Mouse (Mus musculus): ENCODE results near the gene Tlr4. TPM values are rescaled to one million over a fixed set of nuclear protein-coding genes. Genes with fewer than 3 reads are reported as not detected.

The Tlr4 gene
- polyA plus RNA-seq, 1 experiment from 2014 or later = 3.6 TPM

DNA sequence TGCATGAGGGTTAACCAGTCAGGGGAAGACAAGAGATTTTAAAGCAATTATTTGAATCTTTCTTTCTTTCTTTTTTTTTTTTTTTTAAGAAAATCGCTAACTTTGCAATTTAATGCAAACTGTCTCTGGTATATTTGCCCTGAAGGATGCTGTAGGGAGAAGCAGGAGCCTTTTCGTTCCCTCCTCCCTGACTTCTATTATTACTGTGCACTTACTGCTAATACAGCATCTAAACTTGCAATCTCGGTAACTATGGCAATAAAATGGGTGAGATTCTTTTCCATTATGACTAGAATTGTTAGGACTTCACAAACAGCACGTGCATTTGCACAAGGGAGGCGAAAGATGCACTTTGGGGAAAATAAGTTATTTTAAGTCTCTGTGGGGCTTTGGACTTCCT, 44.6 kb downstream of the Tlr4 start:
- Histone ChIP-seq H3K27ac (replicated peaks in 1 of 2; ENCODE audit: control insufficient read depth in 1 of 2, insufficient read depth in 1 of 2, low read depth in 2 of 2, low read length in 2 of 2) (no peak overlapping the region), H3K27me3 (ENCODE audit: control insufficient read depth, insufficient read depth, low read length) (no peaks in the 10 kb centered on the region), H3K36me3 (ENCODE audit: control insufficient read depth, insufficient read depth, low read length) (no peaks in the 10 kb centered on the region), H3K4me2 (ENCODE audit: low read length) (no peak overlapping the region), H3K4me1 (ENCODE audit: control insufficient read depth in 2 of 2, insufficient read depth in 2 of 2, low read length in 2 of 2) (peaks cover 0 to 3% of the 10 kb centered on the region in 2 experiments; a peak in 1 of 4 replicates), H3K9me3 (ENCODE audit: control insufficient read depth, low read length) (no peaks in the 10 kb centered on the region), H3K9ac (ENCODE audit: low read length) (no peak overlapping the region), H3K4me3 (ENCODE audit: control insufficient read depth in 1 of 2, insufficient read depth in 1 of 2, low read depth in 1 of 2, low read length in 2 of 2) (no peak overlapping the region)
- no peak for ATAC-seq (ENCODE audit: insufficient number of reproducible peaks, insufficient read depth, low FRiP score, low read depth)
- 76% methylated on average over 5 of the region's 5 CpGs for WGBS

DNA sequence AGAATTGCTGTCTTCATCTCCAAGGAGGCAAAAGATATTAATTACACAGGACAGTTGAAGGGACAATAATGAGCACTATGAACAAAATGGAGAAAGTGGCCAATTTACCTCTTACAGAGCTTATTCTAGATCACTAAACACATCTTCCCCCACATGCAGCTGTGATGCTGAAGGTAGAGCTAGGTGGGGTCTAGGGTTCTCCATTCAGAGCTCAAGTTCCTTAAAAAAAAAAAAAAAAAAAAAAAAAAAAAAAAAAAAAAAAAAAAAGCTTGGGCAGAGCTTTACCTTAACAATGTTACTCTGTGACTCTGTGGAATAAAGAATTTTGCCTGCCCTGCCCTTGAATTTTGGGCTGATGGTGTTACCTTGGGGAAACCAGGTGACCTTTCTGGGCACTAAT, 46.0 kb downstream of the Tlr4 start:
- no peaks in the 10 kb centered on the region for H3K36me3 ChIP-seq (ENCODE audit: control insufficient read depth, insufficient read depth, low read length)
- no peaks in the 10 kb centered on the region for H3K27me3 ChIP-seq (ENCODE audit: control insufficient read depth, insufficient read depth, low read length)
- H3K4me3 ChIP-seq (ENCODE audit: control insufficient read depth in 1 of 2, insufficient read depth in 1 of 2, low read depth in 1 of 2, low read length in 2 of 2) = no peak overlapping the region
- H3K27ac ChIP-seq (replicated peaks in 1 of 2; ENCODE audit: control insufficient read depth in 1 of 2, insufficient read depth in 1 of 2, low read depth in 2 of 2, low read length in 2 of 2) = no peak overlapping the region
- no peak for ATAC-seq (ENCODE audit: insufficient number of reproducible peaks, insufficient read depth, low FRiP score, low read depth)
- H3K4me1 ChIP-seq (ENCODE audit: control insufficient read depth in 2 of 2, insufficient read depth in 2 of 2, low read length in 2 of 2) = peaks cover 0 to 3% of the 10 kb centered on the region in 2 experiments; a peak in 1 of 4 replicates
- H3K4me2 ChIP-seq (ENCODE audit: low read length) = no peak overlapping the region
- no peak overlapping the region for H3K9ac ChIP-seq (ENCODE audit: low read length)
- no peaks in the 10 kb centered on the region for H3K9me3 ChIP-seq (ENCODE audit: control insufficient read depth, low read length)

DNA sequence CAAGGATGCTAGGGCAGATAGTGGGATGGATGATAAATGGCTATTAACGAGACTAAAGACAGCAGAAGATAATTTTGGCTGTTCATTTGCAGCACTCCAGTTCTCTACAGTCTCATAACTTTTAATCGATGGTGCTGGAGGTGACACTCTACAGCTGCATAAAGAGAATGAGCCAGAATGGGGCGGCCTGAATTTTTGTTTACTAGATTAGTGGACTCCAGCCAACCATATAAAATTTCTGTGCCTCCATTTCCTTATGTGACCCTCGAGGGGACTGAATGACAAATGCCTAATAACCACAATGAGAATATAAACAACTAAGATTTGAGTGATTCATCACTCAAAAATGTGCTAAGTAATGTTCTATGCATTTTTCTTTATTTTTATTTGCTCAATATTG, 48.4 kb downstream of the Tlr4 start:
- 71% methylated on average over 4 of the region's 4 CpGs for WGBS
- Histone ChIP-seq H3K9ac (ENCODE audit: low read length) (no peak overlapping the region), H3K4me2 (ENCODE audit: low read length) (no peak overlapping the region), H3K27me3 (ENCODE audit: control insufficient read depth, insufficient read depth, low read length) (no peaks in the 10 kb centered on the region), H3K27ac (replicated peaks in 1 of 2; ENCODE audit: control insufficient read depth in 1 of 2, insufficient read depth in 1 of 2, low read depth in 2 of 2, low read length in 2 of 2) (no peak overlapping the region), H3K36me3 (ENCODE audit: control insufficient read depth, insufficient read depth, low read length) (no peaks in the 10 kb centered on the region), H3K4me3 (ENCODE audit: control insufficient read depth in 1 of 2, insufficient read depth in 1 of 2, low read depth in 1 of 2, low read length in 2 of 2) (no peak overlapping the region), H3K9me3 (ENCODE audit: control insufficient read depth, low read length) (no peaks in the 10 kb centered on the region), H3K4me1 (ENCODE audit: control insufficient read depth in 2 of 2, insufficient read depth in 2 of 2, low read length in 2 of 2) (no peaks in the 10 kb centered on the region)
- ATAC-seq (ENCODE audit: insufficient number of reproducible peaks, insufficient read depth, low FRiP score, low read depth) = no peak

DNA sequence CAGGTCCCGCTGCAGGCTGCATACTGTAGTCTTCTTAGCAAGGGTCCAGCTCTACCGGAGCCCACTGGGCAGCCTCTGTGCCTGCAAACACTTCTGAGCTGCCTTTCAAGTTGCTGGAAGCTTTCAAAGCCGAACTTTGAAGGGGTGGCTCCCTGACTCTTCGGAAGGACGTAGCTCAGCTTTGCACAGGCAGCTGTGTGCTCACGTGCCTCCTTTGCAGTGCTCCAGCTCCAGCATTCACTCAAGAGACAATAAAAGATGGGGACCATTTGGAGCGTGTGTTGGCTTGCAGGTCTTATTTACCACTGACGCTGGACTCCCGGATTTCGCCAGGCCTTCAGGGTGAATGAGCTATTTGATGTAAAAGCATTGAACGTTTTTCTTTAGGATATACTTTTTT, 50.2 kb downstream of the Tlr4 start:
- H3K4me2 ChIP-seq (ENCODE audit: low read length) = no peak overlapping the region
- H3K9me3 ChIP-seq (ENCODE audit: control insufficient read depth, low read length) = no peaks in the 10 kb centered on the region
- no peaks in the 10 kb centered on the region for H3K4me1 ChIP-seq (ENCODE audit: control insufficient read depth in 2 of 2, insufficient read depth in 2 of 2, low read length in 2 of 2)
- no peak overlapping the region for H3K9ac ChIP-seq (ENCODE audit: low read length)
- H3K27me3 ChIP-seq (ENCODE audit: control insufficient read depth, insufficient read depth, low read length) = no peaks in the 10 kb centered on the region
- ATAC-seq (ENCODE audit: insufficient number of reproducible peaks, insufficient read depth, low FRiP score, low read depth) = no peak
- 70% methylated on average over 11 of the region's 11 CpGs for WGBS
- no peak overlapping the region for H3K4me3 ChIP-seq (ENCODE audit: control insufficient read depth in 1 of 2, insufficient read depth in 1 of 2, low read depth in 1 of 2, low read length in 2 of 2)
- no peak overlapping the region for H3K27ac ChIP-seq (replicated peaks in 1 of 2; ENCODE audit: control insufficient read depth in 1 of 2, insufficient read depth in 1 of 2, low read depth in 2 of 2, low read length in 2 of 2)
- H3K36me3 ChIP-seq (ENCODE audit: control insufficient read depth, insufficient read depth, low read length) = no peaks in the 10 kb centered on the region

DNA sequence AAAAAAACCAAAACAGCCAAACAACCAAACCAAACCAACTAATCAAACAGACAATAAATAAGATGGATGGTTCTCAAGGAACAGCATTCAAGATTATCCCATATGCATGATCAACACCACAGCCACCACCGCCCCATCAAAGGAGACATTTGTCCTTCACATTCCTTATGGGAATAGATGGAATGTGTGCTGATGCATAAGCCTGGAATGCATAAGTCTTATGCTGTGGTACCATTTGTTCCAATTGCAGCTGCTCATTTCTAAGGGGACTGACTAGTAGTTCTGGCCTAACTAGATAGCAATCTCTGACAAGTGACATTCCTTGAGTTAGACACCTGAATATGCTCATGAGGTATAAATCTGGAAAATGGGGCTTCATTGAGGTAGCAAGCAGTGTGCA, 54.1 kb downstream of the Tlr4 start:
- no peaks in the 10 kb centered on the region for H3K4me1 ChIP-seq (ENCODE audit: control insufficient read depth in 2 of 2, insufficient read depth in 2 of 2, low read length in 2 of 2)
- no peak overlapping the region for H3K4me2 ChIP-seq (ENCODE audit: low read length)
- no peak for ATAC-seq (ENCODE audit: insufficient number of reproducible peaks, insufficient read depth, low FRiP score, low read depth)
- no peak overlapping the region for H3K9ac ChIP-seq (ENCODE audit: low read length)
- no peaks in the 10 kb centered on the region for H3K9me3 ChIP-seq (ENCODE audit: control insufficient read depth, low read length)
- H3K36me3 ChIP-seq (ENCODE audit: control insufficient read depth, insufficient read depth, low read length) = no peaks in the 10 kb centered on the region
- H3K27ac ChIP-seq (replicated peaks in 1 of 2; ENCODE audit: control insufficient read depth in 1 of 2, insufficient read depth in 1 of 2, low read depth in 2 of 2, low read length in 2 of 2) = no peak overlapping the region
- no peaks in the 10 kb centered on the region for H3K27me3 ChIP-seq (ENCODE audit: control insufficient read depth, insufficient read depth, low read length)
- WGBS = 61% methylated on average over 1 of the region's 1 CpGs
- no peak overlapping the region for H3K4me3 ChIP-seq (ENCODE audit: control insufficient read depth in 1 of 2, insufficient read depth in 1 of 2, low read depth in 1 of 2, low read length in 2 of 2)

DNA sequence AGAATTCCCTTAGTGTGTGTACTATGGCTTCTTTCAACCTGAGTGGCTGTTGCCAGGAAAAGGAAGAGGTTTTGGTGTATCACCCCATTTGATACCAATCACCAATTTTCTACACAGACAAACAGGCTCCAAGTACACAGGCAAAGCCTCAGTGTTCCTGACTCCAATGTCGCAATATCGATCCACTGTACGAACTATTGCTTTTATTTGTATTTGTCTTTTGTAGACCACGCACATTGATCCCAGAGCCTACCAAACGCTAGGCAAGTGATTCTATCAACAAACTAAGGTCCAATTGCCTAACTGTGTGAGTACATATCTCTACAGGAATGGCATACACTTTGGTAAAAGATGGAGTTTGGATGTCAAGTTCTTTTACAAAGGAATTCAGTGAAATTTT, 55.9 kb downstream of the Tlr4 start:
- H3K27me3 ChIP-seq (ENCODE audit: control insufficient read depth, insufficient read depth, low read length) = no peaks in the 10 kb centered on the region
- H3K36me3 ChIP-seq (ENCODE audit: control insufficient read depth, insufficient read depth, low read length) = no peaks in the 10 kb centered on the region
- WGBS = 91% methylated on average over 5 of the region's 5 CpGs
- no peak overlapping the region for H3K4me2 ChIP-seq (ENCODE audit: low read length)
- no peak overlapping the region for H3K9ac ChIP-seq (ENCODE audit: low read length)
- no peak for ATAC-seq (ENCODE audit: insufficient number of reproducible peaks, insufficient read depth, low FRiP score, low read depth)
- H3K4me1 ChIP-seq (ENCODE audit: control insufficient read depth in 2 of 2, insufficient read depth in 2 of 2, low read length in 2 of 2) = no peaks in the 10 kb centered on the region
- no peak overlapping the region for H3K4me3 ChIP-seq (ENCODE audit: control insufficient read depth in 1 of 2, insufficient read depth in 1 of 2, low read depth in 1 of 2, low read length in 2 of 2)
- H3K27ac ChIP-seq (replicated peaks in 1 of 2; ENCODE audit: control insufficient read depth in 1 of 2, insufficient read depth in 1 of 2, low read depth in 2 of 2, low read length in 2 of 2) = no peak overlapping the region
- H3K9me3 ChIP-seq (ENCODE audit: control insufficient read depth, low read length) = no peaks in the 10 kb centered on the region

DNA sequence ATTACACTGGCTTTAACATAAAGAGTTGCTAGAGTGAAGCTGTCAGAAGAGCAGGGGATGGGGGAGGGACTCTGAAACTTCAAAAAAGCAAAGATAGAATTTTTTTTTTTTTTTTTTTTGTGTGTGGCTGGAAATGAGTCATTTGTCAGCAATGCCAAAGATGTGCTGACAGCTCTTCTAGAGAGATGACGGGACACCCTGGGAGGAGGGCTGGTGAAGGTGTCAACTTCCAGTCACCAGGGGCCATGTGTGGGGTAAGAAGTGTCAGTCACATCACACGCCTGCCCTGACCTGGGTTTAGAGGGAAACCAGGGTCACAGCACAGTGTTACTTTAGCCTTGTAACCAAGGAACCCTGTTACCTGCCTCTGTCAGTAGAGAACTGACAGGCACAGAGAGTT, 67.2 kb downstream of the Tlr4 start:
- H3K9ac ChIP-seq (ENCODE audit: low read length) = no peak overlapping the region
- H3K36me3 ChIP-seq (ENCODE audit: control insufficient read depth, insufficient read depth, low read length) = no peaks in the 10 kb centered on the region
- H3K27ac ChIP-seq (replicated peaks in 1 of 2; ENCODE audit: control insufficient read depth in 1 of 2, insufficient read depth in 1 of 2, low read depth in 2 of 2, low read length in 2 of 2) = peak overlapping the region; percentile 2 to 30; a peak in 2 of 4 replicates
- peaks cover 7 to 8% of the 10 kb centered on the region in 2 experiments for H3K4me1 ChIP-seq (ENCODE audit: control insufficient read depth in 2 of 2, insufficient read depth in 2 of 2, low read length in 2 of 2)
- ATAC-seq (ENCODE audit: insufficient number of reproducible peaks, insufficient read depth, low FRiP score, low read depth) = peak; percentile 89
- no peak overlapping the region for H3K4me2 ChIP-seq (ENCODE audit: low read length)
- H3K9me3 ChIP-seq (ENCODE audit: control insufficient read depth, low read length) = no peaks in the 10 kb centered on the region
- H3K4me3 ChIP-seq (ENCODE audit: control insufficient read depth in 1 of 2, insufficient read depth in 1 of 2, low read depth in 1 of 2, low read length in 2 of 2) = no peak overlapping the region
- no peaks in the 10 kb centered on the region for H3K27me3 ChIP-seq (ENCODE audit: control insufficient read depth, insufficient read depth, low read length)
- 5% methylated on average over 2 of the region's 2 CpGs for WGBS

DNA sequence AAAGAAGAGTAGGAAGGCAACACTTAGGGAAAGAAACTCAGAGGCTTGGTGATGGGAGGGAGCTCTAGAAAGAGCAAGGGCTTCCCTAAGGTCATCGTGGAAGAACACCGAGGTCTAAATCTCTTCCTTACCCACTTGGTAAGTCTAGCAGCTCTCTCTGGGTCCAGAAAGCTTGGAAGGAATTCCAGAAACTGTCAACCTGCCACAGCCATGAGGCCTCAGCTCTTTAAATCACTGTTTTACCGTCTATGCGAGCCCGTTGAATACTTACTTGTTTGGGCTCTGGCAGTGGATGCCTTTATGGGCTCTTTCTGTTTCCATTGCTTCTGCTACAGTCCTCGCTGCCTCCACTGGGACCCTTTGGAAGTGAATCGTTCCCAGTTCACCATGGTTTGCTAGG, 67.6 kb downstream of the Tlr4 start:
- H3K4me1 ChIP-seq (ENCODE audit: control insufficient read depth in 2 of 2, insufficient read depth in 2 of 2, low read length in 2 of 2) = peaks cover 7 to 8% of the 10 kb centered on the region in 2 experiments
- peak overlapping the region; percentile 2 to 30; a peak in 2 of 4 replicates for H3K27ac ChIP-seq (replicated peaks in 1 of 2; ENCODE audit: control insufficient read depth in 1 of 2, insufficient read depth in 1 of 2, low read depth in 2 of 2, low read length in 2 of 2)
- H3K27me3 ChIP-seq (ENCODE audit: control insufficient read depth, insufficient read depth, low read length) = no peaks in the 10 kb centered on the region
- H3K4me2 ChIP-seq (ENCODE audit: low read length) = no peak overlapping the region
- no peak overlapping the region for H3K4me3 ChIP-seq (ENCODE audit: control insufficient read depth in 1 of 2, insufficient read depth in 1 of 2, low read depth in 1 of 2, low read length in 2 of 2)
- WGBS = 39% methylated on average over 7 of the region's 7 CpGs
- no peaks in the 10 kb centered on the region for H3K36me3 ChIP-seq (ENCODE audit: control insufficient read depth, insufficient read depth, low read length)
- no peak for ATAC-seq (ENCODE audit: insufficient number of reproducible peaks, insufficient read depth, low FRiP score, low read depth)
- H3K9ac ChIP-seq (ENCODE audit: low read length) = no peak overlapping the region
- no peaks in the 10 kb centered on the region for H3K9me3 ChIP-seq (ENCODE audit: control insufficient read depth, low read length)

Measured in heart, embryonic 14.5 days (tissue).